Mouse (Mus musculus) gastrocnemius, postnatal 4 days (tissue): ENCODE results near the gene Lrfn2. TPM values are rescaled to one million over a fixed set of nuclear protein-coding genes. Genes with fewer than 3 reads are reported as not detected.

Experiments
- DNase-seq, 2 experiments: peaks; one replicate each; pipeline ENCODE4 v3.0.0; 2021 to 2022; ENCODE audit warnings: low spot score in 2 of 2, mixed read lengths in 2 of 2
- total RNA-seq, 2 experiments: library from RNA; stranded (reverse); gene quantifications; 2 replicates each; pipeline ENCODE4 v1.2.3; 2021

Lrfn2 gene
- total RNA-seq, 2 experiments from 2014 or later: 0.65 to 0.74 TPM

DNA sequence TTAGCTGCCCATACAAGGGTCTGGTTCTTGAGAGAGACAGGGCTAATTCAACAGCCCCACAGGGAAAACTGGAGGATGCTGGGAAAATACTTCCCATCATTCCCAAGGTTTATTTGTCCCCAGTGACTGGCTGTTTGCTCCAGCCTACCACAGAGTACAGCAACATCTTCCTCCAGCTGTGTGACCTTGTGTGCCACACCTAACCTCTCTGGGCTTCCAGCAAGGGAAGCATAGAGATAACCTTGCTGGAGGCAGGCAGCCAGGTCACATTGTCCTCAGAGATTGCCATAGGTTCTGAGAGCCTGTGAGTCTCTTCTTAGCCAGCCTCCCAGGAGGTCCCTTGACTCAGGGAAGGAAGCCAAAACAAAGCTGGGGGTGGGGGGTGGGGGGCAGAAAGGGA lies 101.1 kb downstream of the Lrfn2 start:
- no peak for DNase-seq

DNA sequence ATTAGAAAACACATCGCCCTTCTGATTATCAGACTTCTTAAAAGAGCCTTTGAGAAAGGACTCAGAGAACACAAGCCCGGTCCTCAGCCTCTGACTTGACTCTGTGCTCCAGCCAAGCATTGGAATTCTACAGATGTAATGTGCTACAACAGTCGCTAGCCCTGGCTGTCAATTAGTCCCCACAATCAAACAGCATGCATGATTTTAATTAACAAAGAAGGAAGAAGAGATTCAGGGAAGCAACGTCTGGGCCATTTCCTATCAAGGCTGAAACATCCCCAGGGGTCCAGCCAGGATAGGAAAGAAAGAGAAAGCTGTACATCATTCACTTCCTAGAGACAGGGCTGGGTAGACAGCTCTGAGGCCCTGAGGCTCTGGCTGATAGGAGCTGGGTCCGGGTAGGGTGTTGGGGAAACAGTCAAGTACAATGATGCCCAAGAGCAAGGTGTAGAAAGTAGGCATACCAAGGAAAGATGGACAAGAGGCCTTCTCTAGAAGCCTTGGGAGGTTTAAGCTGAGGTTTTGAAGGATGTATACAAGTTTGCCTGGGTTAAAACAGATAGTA lies 101.6 kb downstream of the Lrfn2 start:
- no peak for DNase-seq

DNA sequence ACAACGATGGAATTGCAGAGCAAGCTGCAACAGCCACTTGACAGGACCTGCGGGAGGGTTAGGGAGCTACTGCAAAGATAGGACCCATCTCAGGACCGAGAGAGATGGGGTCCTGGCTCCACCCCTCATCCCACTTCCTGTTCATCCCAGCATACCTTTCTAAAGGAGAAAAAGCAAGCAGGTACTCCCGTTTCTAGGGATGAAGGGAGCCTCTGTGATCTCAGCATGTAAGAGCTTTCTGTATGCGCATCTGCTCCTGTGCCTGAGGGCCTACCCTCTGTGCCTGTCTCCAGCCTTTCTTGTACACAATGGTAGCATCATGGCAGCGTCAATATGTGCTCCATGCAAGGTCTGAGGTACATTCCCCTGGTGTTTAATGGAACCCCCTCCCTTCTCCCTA lies 102.9 kb downstream of the Lrfn2 start:
- DNase-seq: no peak

DNA sequence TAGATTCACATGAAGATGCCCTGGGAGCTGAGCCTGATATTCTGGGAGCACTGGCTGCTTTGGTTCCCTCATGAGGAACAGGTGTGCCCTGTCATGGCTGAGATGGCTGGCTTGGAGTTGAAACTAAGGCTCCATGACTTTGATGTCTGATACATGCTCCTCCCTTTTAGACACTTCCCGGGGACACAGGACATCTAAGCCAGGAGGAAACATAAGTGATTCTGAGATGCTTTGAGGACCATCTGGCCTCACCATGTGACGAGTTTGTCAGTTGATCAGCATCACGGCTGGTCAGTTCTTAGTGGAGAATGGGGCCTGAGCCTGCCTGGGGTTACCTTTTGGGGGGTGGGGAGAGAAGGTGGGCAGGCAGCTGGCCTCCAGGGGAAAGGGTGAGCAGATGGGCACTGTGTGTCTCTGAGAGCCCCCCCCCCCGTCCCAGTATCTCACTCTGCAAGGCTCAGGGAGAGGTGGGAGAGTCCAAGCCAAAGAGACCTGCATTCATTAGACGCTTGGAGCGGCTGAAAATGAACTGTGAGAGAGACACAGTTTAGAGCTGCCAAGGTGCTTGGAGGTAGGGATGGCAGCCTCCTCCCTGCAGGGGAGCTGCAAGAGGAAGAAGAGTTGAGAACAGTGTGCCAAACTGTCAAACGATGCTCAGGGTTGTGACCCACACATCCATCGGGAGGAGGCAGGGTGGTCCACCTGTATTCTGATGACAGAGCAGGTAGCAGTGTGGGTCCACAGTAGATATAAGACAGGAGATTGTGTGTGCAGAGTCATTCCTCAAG lies 105.2 kb downstream of the Lrfn2 start:
- DNase-seq: no peak

DNA sequence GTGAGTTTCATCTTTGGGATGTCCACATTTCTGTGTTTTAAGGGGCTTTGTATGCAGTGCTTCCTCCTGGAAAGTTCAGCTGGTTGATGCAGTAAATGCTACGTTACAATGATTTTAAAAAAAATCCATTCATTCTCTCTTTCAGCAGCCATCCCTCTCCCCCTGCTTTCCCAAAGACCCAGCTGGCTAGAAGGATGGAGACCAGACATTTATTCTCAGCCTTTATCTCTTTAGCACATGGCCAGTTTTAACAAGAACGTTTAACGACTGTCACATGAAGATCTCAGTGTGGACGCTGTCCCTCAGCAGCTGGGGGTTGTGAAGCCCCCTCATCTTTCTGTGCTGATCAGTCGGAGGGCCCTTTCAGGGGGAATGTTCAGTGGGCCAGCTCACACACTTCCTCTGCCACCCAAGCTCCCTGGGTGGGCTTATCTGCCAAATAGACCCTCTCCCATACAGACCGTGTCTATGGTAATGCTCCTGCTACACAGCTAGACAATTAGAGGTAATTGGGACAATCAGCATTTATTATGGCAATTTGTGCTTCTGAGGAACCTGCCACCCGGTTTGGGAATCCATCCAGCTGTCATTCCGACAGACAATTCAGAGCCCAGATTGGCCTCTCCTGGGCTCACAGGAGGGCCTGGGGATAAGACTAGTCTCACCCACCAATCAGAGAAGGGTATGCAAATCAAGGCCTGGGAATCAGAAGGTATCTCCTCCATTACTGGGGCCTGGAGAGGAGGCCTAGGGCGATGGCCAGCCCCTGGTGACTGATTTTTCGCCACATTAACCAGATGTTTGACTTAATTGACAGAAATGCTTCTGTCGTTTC lies 111.8 kb downstream of the Lrfn2 start:
- DNase-seq: no peak

DNA sequence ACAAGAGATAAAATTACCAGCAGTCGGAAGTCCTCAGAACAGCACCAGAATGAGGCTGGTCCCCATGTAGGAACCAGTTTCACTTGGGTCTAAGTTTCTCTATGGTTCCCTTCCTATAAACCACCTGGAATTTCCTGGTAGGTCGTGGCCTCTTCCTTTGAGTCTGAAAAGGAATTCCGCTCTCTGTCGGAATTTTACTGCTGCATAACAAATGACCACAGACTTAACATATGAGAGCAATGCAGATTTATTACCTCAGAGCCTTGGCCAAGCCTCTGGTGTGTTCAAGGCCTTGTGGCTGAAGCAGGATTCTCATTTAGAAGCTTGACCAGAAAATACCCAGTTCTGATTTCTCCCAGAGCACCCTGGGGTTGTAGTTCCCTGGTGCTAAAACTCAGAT lies 115.7 kb downstream of the Lrfn2 start:
- no peak for DNase-seq

DNA sequence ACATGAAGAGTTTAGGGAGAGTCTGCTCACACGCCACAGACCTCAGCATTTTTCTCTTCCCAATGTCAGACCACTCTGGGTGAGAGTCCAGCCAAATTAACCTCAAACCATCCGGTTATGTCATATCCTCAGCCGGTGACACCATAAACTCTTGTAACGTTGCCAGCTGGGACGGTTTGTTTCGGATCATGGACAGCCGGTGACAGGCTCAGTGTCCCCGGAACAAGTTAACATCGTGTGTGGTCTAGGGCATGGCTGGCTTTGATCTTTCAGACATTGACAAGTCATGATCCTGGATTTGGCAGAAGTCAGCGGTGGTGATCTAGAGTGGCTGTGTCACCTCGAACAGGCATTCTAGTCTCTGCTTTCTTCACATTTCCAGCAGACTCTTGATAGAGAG lies 119.1 kb downstream of the Lrfn2 start:
- DNase-seq: no peak

DNA sequence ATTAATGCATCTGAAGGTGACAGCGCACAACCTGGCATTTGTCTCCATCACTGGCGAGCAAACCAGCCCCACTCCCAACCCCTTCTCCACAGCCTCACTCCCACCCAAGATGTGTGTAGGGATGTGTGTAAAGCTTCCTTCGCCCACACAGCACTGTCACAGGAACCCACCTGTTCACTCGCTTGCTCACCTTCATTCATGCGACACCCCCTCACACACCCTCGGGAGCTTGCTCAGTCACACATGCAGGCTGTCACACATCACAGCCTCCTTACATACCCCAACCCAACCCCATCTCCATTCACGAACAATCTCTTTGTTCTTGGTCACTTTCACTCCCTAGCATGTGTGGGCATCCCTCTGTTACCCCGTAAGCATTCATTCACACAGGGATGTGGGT lies 129.0 kb downstream of the Lrfn2 start:
- no peak for DNase-seq

DNA sequence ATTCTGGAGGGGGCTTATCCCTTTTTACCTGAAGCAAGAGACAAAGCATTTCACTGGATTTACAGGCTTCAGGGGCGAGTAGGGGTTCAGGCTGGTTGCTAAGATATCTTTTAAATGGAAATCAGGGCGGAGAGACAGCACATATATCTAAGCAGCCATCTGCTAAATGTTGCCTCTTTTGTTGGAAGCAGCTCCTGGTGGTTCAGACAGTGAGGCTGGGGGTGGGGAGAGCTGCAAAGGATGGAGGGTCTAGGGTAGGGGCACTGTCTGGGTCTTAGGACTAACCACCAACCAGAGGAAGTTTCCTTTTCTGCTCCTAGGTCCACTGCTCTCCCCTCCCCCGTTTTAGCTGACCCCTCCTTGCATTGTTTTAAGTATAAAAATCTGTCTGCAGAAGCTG lies 131.6 kb downstream of the Lrfn2 start:
- no peak for DNase-seq

DNA sequence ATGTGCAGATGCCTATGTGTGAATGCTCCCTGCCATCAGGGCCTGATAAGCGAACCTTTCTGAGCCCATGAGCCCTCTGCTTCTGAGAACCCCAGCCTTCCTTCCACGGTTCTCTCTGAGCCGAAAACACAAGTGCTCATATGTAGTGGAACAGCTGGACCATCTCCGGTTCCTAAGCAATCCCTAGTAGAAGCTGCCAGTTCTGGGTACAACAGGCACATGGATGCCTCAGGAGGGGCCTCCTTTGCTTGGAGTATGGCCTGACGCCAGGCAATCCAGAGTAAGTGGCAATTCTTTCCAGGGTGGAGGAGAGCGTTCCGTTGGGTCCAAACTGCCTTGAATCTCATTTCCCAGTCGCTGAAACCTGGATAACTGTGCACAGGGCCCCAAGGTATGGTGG lies 132.3 kb downstream of the Lrfn2 start:
- DNase-seq: no peak

DNA sequence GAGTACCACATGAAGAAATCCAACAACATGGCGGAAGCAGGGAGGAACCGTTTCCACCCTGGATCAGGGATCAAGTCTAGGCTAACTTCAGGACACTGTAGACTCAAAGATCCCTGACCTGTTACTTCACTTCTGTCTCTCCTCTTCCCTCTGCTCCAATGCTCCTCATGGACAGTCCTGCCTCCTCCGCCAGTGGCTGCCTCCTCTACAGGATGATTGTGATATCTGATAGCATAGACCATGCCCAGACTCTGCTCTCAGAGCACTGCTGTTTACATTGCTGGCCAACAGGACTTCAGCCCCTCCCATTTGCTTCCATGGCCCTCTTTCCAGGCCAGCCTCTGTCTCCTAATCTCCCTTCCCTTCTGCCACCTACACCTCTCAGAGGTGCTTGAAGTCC lies 132.9 kb downstream of the Lrfn2 start:
- no peak for DNase-seq

DNA sequence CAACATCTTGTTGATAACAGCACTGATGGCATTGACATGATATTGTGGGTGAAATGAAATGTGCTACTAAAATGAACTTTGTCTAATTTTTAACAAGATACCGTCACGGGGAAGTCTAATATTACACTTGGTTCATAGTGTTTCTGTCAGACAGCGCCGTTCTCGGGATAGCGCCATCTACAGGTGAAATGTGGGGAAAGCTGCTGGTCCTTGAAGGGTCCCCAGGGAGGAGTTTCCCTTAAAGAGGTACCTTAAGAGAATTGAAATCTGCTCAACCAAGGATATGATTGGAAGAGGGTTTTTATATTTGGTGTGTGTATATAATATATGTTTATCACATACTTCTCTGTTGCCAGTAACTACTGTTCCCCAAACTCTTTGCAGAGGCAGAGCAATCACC lies 134.6 kb downstream of the Lrfn2 start:
- no peak for DNase-seq

DNA sequence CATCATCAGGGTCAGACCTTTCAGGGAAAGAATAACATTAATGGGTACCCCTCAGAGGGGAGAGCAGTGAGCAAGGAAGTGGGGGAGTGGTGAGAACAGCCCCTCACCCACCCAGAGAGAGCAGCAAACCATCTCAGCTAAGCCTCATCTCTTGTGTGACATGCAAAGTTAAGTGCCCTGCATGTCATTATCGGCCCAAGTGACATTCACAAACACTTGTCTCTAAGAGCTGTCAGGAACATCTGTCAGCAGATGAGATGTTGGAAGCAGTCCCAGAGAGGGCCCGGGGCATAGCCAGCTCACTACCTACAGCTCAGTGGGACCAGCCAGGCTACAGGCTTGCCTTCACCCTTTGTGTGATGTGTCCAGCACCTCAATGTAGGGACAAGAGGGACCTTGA lies 146.0 kb downstream of the Lrfn2 start:
- no peak for DNase-seq

DNA sequence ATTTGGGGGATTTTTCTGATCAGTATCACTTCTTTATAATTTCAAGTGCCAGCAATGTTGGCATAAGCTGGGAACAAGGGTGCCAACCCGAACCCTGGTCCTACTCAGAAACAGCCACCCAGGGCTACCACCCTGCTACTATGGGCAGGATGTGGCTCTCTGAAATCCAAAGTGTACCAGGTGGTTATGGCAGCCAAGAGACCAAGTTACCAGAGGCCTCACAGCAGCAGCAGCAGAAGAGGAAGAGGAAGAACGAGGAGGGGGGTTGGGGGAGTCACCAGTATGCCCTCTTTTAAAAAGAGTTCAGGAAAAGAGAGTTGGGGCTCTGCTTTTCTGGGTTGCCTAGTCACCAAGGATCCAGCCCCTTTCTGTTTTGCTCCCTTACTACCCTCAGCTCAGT lies 147.5 kb downstream of the Lrfn2 start:
- no peak for DNase-seq

DNA sequence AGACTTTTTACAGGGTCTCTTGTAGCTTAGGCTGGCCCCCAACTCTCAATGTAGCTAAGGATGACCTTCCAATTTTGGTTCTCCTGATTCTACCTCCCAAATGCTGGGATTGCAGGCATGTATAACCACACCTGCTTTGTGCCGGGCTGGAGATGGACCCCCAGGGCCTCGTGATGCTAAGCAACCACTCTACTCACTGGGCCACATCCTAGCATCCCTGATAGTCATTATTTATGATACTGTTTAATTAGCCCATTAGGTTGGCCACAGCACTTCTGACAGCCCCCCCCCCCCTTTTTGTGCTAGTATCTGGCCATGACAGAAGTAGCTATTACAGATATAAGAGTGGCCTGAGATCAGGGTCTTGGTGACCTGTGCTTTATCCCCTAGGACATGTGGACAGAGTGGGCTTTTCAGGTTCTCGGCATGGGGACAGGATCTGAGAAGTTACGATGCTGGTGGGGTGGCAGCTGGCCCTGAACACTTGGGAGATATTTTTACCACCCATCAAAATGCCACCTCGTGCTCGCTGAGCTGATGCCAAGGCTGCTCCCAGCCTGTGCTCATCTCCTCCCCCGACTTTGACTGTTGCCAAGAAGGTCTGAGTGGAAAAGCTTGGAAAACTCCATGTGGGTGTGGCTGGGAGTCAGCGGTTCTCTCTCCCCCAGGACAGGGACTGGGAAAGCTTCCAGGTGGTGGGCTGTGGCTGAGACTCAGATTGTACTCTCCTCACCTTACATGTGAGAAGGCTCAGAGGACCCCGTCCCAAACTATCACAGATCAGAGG lies 151.6 kb downstream of the Lrfn2 start:
- DNase-seq: peak in 1 of 2 experiments; percentile 44

DNA sequence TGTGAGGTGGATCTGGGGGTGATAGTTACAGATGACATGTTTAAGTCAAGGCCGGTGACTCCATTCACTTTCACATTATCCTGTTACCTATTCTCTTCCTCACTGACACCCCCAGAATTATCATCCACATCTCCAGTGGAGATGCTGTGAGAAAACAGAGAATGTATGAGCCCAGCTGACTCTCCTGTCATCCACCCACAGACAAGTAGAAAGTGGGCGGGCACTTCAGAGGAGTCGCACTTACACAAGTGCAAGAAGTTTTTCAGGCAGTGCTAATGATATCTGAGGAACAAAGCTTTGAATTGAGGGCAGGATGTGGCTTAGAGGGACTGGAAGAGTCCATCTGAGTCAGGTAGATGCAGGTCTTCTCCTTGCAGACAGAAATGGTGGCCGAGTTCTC lies 152.9 kb downstream of the Lrfn2 start:
- no peak for DNase-seq

DNA sequence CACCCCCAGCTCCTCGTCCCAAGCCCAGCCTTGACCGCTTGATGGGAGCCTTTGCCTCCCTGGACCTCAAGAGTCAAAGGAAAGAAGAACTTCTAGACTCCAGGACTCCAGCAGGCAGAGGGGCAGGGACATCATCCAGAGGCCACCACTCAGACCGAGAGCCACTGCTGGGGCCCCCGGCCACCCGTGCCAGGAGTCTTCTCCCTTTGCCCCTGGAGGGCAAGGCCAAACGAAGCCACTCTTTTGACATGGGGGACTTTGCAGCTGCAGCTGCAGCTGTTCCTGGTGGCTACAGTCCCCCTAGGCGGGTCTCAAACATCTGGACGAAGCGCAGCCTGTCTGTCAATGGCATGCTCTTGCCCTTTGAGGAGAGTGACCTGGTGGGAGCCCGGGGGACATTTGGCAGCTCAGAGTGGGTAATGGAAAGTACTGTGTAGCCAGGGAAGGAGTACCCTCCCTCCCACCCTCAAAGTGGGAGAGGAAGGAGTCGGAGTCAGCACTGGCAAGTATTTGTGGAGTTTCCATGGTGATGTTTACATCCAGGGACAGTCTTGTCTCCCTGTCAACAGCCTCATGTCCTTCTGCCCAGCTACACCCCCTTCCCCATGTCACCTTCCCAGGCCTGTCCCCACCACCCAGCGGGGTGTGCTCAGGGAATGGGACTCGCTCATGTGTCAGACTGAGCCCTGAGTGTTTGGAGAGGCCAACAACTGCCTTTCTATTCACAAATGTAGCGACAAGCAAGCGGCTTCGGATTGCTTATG lies 164.8 kb downstream of the Lrfn2 start:
- no peak for DNase-seq

DNA sequence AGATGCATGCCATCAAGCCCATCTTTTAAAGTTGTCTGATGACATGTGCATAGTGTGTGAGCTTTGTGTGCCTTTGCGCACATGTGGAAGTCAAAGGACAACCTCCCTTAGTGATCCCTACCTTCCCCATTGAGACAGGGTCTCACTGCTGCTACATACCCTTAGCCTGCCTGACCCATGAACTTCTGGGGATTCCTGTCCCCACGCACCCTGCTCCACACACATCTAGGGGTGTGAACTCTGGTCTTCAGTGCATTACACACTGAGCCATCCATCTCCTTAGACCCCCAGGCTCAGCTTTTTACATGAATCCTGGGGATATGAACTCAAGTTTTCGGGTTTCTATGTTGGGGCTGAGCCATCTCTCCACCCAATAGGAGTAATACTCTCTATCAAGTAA lies 179.2 kb downstream of the Lrfn2 start:
- DNase-seq: no peak

DNA sequence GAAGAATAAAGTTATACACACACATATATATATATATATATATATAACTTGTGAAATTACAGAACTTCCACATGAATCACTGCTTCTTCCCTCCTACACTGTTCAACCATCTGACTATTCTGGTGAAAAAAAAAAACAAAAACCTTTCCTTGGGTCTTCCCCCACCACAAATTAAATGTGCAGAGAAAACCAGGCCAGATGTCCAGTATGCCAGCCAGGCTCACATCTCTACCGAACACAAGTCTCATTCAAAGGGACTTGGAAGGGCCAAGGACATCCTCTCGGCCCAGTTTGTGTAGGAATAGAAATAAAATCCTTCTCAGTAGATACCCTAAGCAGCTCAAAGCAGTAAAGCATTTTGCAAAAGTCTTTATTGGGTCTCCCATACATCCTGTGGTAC lies 179.7 kb downstream of the Lrfn2 start:
- DNase-seq: no peak

DNA sequence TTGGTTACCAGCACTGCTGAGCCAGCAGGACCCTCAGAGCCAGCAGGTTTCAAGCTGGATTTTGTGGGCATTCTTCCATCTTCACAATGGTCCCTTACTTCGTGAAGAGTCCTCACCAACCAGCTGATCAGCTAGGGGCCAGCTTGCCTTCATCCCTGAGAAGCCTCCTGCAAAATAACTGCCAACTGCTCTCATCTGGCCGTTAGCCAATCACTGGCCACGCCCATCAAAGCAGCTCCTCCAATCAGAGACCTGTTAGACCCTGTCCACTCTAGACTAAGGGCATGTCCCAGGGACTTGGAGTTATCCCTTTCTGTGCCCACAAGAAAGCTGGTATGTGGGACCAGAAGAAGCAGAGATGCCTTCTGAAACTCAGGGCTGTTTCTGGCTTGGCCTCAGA lies 181.2 kb downstream of the Lrfn2 start:
- DNase-seq: no peak

DNA sequence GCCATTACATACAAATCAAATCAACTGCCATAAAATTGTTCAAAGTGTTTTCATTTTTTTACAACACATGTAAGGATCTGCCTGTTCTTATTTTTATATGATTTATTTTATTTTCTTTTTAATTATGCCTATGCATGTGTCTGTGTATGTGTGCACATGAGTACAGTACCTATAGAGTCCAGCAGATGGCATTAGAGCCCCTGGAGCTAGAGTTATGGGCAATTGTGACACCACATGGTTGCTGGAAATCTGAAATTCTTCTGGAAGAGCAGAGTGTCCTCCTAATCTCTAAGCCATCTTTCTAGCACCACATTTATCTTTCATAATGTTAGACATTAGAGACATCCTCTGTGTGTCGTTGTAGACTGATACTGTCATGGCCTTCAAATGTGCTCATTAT lies 192.0 kb downstream of the Lrfn2 start:
- no peak for DNase-seq
